Mouse (Mus musculus): Measurements from ENCODE around the gene Ctrl. TPM values are rescaled to one million over a fixed set of nuclear protein-coding genes. Genes with fewer than 3 reads are reported as not detected.
"Not testable (repeated sequence)": the region's sequence is repeated elsewhere in the genome, so short reads cannot be mapped to it uniquely, and the experiment has no call there.

The Ctrl gene
- polyA plus RNA-seq (2014; fragmentation: Nextera tagmentation; extraction: Ambion mirVana), result 1.1 and 2.5 TPM in 2 replicates

DNA sequence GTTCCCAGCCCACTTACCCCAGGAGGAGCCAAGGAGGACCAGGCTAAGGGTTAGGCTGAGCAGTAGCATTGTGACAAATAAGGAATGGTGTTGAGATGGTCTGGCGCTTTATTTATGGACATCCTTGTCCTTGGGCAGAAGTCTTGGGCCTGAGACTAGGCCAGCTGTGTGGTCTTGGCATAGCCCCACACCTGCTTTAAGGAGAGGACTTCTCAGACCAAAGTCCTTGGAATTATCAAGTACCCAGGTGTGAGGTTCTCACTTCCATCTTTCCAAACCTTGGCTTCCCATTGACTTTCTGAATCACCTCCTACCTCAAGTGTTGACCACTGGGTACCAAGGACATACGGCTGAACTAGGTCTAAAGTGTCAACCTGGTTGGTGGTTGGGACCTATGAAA, at the start of gene Ctrl:
Ctrl (minus strand) TSS at position 101 of the 400 bp plus-strand sequence.
- Histone ChIP-seq H3K4me3 (ENCODE audit: low read depth, low read length) (no peak within 1 kb of the TSS), H3K27me3 (ENCODE audit: control insufficient read depth, insufficient read depth, low read length) (no peaks in the 10 kb centered on the region), H3K4me1 (replicated peaks; ENCODE audit: control insufficient read depth, insufficient read depth, low read length) (peaks cover 6% of the 10 kb centered on the region; the same call in 1 of the 2 replicates), H3K9me3 (ENCODE audit: control insufficient read depth, low read length) (no peaks in the 10 kb centered on the region), H3K27ac (ENCODE audit: low read depth, low read length) (no peak within 1 kb of the TSS), H3K9ac (ENCODE audit: low read length) (no peak within 1 kb of the TSS), H3K4me2 (ENCODE audit: low read depth, low read length, severe bottlenecking) (no peak within 1 kb of the TSS), H3K36me3 (ENCODE audit: control insufficient read depth, insufficient read depth, low read length) (no peaks in the 10 kb centered on the region)
- ATAC-seq (replicated peaks; ENCODE audit: low FRiP score) (no peak), DNase-seq (ENCODE audit: low spot score) (peak; percentile 32)
- 100% methylated on average over 2 of the region's 2 CpGs for WGBS

GRCm38 (mm10) chr8:105983406-105983805, 49.7 kb upstream of the Ctrl start:
- WGBS, result 85% methylated on average over 11 of the region's 11 CpGs
- H3K4me2 ChIP-seq (ENCODE audit: low read depth, low read length, severe bottlenecking); H3K9ac ChIP-seq (ENCODE audit: low read length); H3K36me3 ChIP-seq (ENCODE audit: control insufficient read depth, insufficient read depth, low read length); H3K27ac ChIP-seq (ENCODE audit: low read depth, low read length); H3K4me1 ChIP-seq (replicated peaks; ENCODE audit: control insufficient read depth, insufficient read depth, low read length); H3K9me3 ChIP-seq (ENCODE audit: control insufficient read depth, low read length); DNase-seq (ENCODE audit: low spot score); H3K27me3 ChIP-seq (ENCODE audit: control insufficient read depth, insufficient read depth, low read length); ATAC-seq (replicated peaks; ENCODE audit: low FRiP score); H3K4me3 ChIP-seq (ENCODE audit: low read depth, low read length): not testable (repeated sequence)

- DNase-seq (ENCODE audit: low spot score) (no peak), ATAC-seq (replicated peaks; ENCODE audit: low FRiP score) (no peak)
- no peaks in the 10 kb centered on the region for H3K27me3 ChIP-seq (ENCODE audit: control insufficient read depth, insufficient read depth, low read length)
- H3K9ac ChIP-seq (ENCODE audit: low read length), result no peak overlapping the region
- H3K27ac ChIP-seq (ENCODE audit: low read depth, low read length), result no peak overlapping the region
- 97% methylated on average over 1 of the region's 1 CpGs for WGBS
- no peaks in the 10 kb centered on the region for H3K9me3 ChIP-seq (ENCODE audit: control insufficient read depth, low read length)
- no peak overlapping the region for H3K4me2 ChIP-seq (ENCODE audit: low read depth, low read length, severe bottlenecking)
- no peaks in the 10 kb centered on the region for H3K36me3 ChIP-seq (ENCODE audit: control insufficient read depth, insufficient read depth, low read length)
- no peaks in the 10 kb centered on the region for H3K4me1 ChIP-seq (replicated peaks; ENCODE audit: control insufficient read depth, insufficient read depth, low read length)
- no peak overlapping the region for H3K4me3 ChIP-seq (ENCODE audit: low read depth, low read length)
These were observed 47.5 kb upstream of the Ctrl start for GRCm38 (mm10) chr8:105981146-105981545.

DNA sequence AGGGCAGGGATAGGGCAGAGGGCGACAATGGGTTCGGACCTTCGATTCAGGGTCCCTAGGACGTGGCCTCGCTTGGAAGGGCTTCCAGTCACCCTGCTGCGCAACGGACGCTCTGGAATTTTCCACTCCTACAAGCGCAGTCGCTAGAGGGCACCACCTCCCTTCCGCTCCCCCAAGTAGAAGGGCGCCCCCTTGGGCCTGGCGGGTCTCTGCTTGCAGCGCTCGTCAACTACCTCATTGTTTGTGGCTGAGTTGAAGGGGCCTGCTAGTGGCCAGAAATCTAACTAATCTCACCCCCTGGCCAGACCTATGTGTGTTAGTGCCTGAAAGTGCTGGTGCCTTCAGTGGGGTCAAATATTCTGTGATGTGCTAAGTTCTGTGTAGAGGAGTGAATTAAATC, 45.7 kb upstream of the Ctrl start, which contains the start of gene Dpep3:
Dpep3 (minus strand) TSS at position 105 of the 400 bp plus-strand sequence.
- Histone ChIP-seq H3K27ac (ENCODE audit: low read depth, low read length) (no peak within 1 kb of the TSS), H3K9ac (ENCODE audit: low read length) (no peak within 1 kb of the TSS), H3K9me3 (ENCODE audit: control insufficient read depth, low read length) (no peaks in the 10 kb centered on the region), H3K4me3 (ENCODE audit: low read depth, low read length) (no peak within 1 kb of the TSS), H3K4me1 (replicated peaks; ENCODE audit: control insufficient read depth, insufficient read depth, low read length) (no peaks in the 10 kb centered on the region), H3K4me2 (ENCODE audit: low read depth, low read length, severe bottlenecking) (no peak within 1 kb of the TSS), H3K36me3 (ENCODE audit: control insufficient read depth, insufficient read depth, low read length) (no peaks in the 10 kb centered on the region), H3K27me3 (ENCODE audit: control insufficient read depth, insufficient read depth, low read length) (no peaks in the 10 kb centered on the region)
- WGBS, result 91% methylated on average over 15 of the region's 15 CpGs
- no peak for ATAC-seq (replicated peaks; ENCODE audit: low FRiP score)
- DNase-seq (ENCODE audit: low spot score), result no peak

GRCm38 (mm10) chr8:105975363-105975762, 41.7 kb upstream of the Ctrl start:
- no peaks in the 10 kb centered on the region for H3K4me1 ChIP-seq (replicated peaks; ENCODE audit: control insufficient read depth, insufficient read depth, low read length)

DNA sequence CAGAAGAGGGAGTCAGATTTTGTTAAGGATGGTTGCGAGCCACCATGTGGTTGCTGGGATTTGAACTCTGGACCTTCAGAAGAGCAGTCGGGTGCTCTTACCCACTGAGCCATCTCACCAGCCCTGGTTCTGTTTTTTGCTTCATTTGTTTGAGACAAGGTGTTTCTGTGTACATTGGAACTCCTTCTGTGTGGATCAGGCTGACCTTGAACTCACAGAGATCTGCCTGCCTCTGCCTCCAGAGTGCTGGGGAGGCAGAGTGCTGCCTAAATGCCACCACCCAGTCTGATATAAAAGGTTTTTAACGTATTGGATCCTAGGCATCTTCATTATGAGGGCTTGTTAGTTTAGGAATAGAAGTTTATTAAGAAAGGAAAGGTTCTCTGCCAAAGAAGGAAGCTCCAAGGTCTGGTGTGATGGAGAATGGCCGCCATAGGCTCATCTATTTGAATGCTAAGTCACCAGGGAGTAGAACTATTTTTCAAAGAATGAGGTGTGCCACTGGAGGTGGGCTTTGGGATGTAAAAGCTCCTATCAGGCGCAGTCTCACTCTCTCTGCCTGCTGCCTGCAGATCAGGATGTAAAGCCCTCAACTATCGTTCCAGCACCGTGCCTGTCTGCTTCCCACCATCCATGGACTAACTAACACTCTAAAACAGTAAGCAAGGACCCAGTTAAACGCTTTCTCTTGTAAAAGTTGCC, 37.5 kb upstream of the Ctrl start:
- ATAC-seq (replicated peaks; ENCODE audit: low FRiP score), result no peak
- DNase-seq (ENCODE audit: low spot score), result no peak
- 79% methylated on average over 8 of the region's 8 CpGs for WGBS

More at GRCm38 (mm10) chr8:105975363-105975762, 41.7 kb upstream of the Ctrl start:
- Histone ChIP-seq H3K4me2 (ENCODE audit: low read depth, low read length, severe bottlenecking) (no peak overlapping the region), H3K9me3 (ENCODE audit: control insufficient read depth, low read length) (no peaks in the 10 kb centered on the region), H3K36me3 (ENCODE audit: control insufficient read depth, insufficient read depth, low read length) (no peaks in the 10 kb centered on the region), H3K27ac (ENCODE audit: low read depth, low read length) (no peak overlapping the region), H3K9ac (ENCODE audit: low read length) (no peak overlapping the region), H3K27me3 (ENCODE audit: control insufficient read depth, insufficient read depth, low read length) (no peaks in the 10 kb centered on the region), H3K4me3 (ENCODE audit: low read depth, low read length) (no peak overlapping the region)
- no peak for ATAC-seq (replicated peaks; ENCODE audit: low FRiP score)
- no peak for DNase-seq (ENCODE audit: low spot score)
- 61% methylated on average over 7 of the region's 7 CpGs for WGBS

GRCm38 (mm10) chr8:105969367-105969766, 35.7 kb upstream of the Ctrl start:
- no peak overlapping the region for H3K4me2 ChIP-seq (ENCODE audit: low read depth, low read length, severe bottlenecking)
- H3K4me3 ChIP-seq (ENCODE audit: low read depth, low read length), result no peak overlapping the region
- H3K9me3 ChIP-seq (ENCODE audit: control insufficient read depth, low read length), result no peaks in the 10 kb centered on the region
- no peak for ATAC-seq (replicated peaks; ENCODE audit: low FRiP score)
- peaks cover 19% of the 10 kb centered on the region for H3K27me3 ChIP-seq (ENCODE audit: control insufficient read depth, insufficient read depth, low read length)
- H3K36me3 ChIP-seq (ENCODE audit: control insufficient read depth, insufficient read depth, low read length), result no peaks in the 10 kb centered on the region
- no peak overlapping the region for H3K27ac ChIP-seq (ENCODE audit: low read depth, low read length)
- H3K9ac ChIP-seq (ENCODE audit: low read length), result no peak overlapping the region
- H3K4me1 ChIP-seq (replicated peaks; ENCODE audit: control insufficient read depth, insufficient read depth, low read length), result 0 out of 2 replicates have a peak, but pooled peaks cover 6% of the 10 kb centered on the region
- 86% methylated on average over 1 of the region's 1 CpGs for WGBS
- DNase-seq (ENCODE audit: low spot score), result no peak

More for the DNA sequence above, 37.5 kb upstream of the Ctrl start:
- H3K27ac ChIP-seq (ENCODE audit: low read depth, low read length), result no peak overlapping the region
- H3K9me3 ChIP-seq (ENCODE audit: control insufficient read depth, low read length), result no peaks in the 10 kb centered on the region
- H3K9ac ChIP-seq (ENCODE audit: low read length), result no peak overlapping the region
- H3K4me1 ChIP-seq (replicated peaks; ENCODE audit: control insufficient read depth, insufficient read depth, low read length), result 0 out of 2 replicates have a peak, but pooled peaks cover 2% of the 10 kb centered on the region
- H3K4me3 ChIP-seq (ENCODE audit: low read depth, low read length), result no peak overlapping the region
- no peaks in the 10 kb centered on the region for H3K36me3 ChIP-seq (ENCODE audit: control insufficient read depth, insufficient read depth, low read length)
- no peak overlapping the region for H3K4me2 ChIP-seq (ENCODE audit: low read depth, low read length, severe bottlenecking)
- H3K27me3 ChIP-seq (ENCODE audit: control insufficient read depth, insufficient read depth, low read length), result peaks cover 7% of the 10 kb centered on the region

DNA sequence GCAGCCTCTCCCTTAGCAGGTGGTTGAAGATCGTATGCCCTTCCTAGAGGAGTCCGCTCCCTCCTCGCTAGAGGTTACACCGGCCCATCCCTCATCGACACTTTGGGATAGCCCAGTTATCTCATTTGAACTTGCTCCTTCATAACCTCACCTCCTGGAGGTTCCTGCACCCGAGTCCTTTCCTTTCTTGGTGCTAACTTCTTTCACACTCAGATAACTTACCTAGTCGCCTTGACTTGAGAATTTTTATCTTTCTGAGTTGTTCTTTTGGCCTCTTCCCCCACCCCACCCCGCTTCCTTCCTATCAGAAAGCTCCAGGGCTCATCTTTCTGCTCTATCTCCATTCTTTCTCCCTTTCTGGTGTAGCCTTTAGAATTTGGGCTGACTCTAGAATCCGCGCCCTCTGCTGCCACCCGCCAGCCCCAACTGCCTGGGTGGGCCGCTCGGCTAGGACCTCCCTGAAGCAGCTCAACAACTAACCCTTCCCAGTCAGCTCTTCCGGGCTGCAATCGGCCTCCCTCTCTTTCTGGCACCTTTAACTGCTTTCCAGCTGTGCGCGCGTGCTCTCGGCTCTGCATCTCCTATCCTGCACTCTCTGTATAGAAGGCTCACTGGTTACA, 33.1 kb upstream of the Ctrl start:
- Histone ChIP-seq H3K9ac (ENCODE audit: low read length) (no peak overlapping the region), H3K36me3 (ENCODE audit: control insufficient read depth, insufficient read depth, low read length) (no peaks in the 10 kb centered on the region), H3K4me1 (replicated peaks; ENCODE audit: control insufficient read depth, insufficient read depth, low read length) (0 out of 2 replicates have a peak, but pooled peaks cover 6% of the 10 kb centered on the region), H3K4me2 (ENCODE audit: low read depth, low read length, severe bottlenecking) (peak overlapping the region; percentile 82; the same call in 1 of the 2 replicates), H3K27me3 (ENCODE audit: control insufficient read depth, insufficient read depth, low read length) (peaks cover 19% of the 10 kb centered on the region), H3K9me3 (ENCODE audit: control insufficient read depth, low read length) (no peaks in the 10 kb centered on the region), H3K27ac (ENCODE audit: low read depth, low read length) (no peak overlapping the region), H3K4me3 (ENCODE audit: low read depth, low read length) (no peak overlapping the region)
- ATAC-seq (replicated peaks; ENCODE audit: low FRiP score) (no peak), DNase-seq (ENCODE audit: low spot score) (peak; percentile 60)
- 9% methylated on average over 19 of the region's 19 CpGs for WGBS

All from forebrain, embryonic 11.5 days (tissue).